Mouse (Mus musculus): ENCODE data around the gene Ccr5.

DNA sequence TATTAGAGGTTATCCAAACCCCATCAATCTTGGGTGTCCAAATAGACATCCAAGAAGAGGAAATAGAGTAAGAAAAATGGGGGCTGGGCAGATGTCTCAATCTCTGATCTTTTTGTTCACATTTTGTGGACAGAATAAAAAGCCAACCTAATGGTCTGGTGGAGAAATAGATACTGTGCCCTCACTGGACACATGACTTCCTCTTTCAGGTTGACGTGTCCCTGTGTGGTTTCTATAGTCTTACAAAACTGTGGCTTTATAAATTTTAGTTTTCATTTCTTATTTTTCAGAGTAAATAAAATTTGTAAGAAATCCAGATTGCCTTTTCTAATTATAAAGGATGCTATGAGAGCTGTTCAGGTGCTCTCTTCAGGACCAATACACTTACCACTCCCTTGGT, 22.3 kb downstream of the Ccr5 start:
- no peak for TF ChIP-seq CTCF (IDR thresholded peaks at IDR 0.05; ENCODE audit: low read depth, low read length)
- no peak for TF ChIP-seq POLR2A (IDR thresholded peaks at IDR 0.05; ENCODE audit: borderline replicate concordance, low read depth, low read length)

Data from bone marrow macrophage, adult 2 months (primary cell).